Mouse (Mus musculus): ENCODE measurements around the gene Depdc5.
"Not testable (repeated sequence)": the region's sequence is repeated elsewhere in the genome, so short reads cannot be mapped to it uniquely, and the experiment has no call there.

Depdc5 gene

DNA sequence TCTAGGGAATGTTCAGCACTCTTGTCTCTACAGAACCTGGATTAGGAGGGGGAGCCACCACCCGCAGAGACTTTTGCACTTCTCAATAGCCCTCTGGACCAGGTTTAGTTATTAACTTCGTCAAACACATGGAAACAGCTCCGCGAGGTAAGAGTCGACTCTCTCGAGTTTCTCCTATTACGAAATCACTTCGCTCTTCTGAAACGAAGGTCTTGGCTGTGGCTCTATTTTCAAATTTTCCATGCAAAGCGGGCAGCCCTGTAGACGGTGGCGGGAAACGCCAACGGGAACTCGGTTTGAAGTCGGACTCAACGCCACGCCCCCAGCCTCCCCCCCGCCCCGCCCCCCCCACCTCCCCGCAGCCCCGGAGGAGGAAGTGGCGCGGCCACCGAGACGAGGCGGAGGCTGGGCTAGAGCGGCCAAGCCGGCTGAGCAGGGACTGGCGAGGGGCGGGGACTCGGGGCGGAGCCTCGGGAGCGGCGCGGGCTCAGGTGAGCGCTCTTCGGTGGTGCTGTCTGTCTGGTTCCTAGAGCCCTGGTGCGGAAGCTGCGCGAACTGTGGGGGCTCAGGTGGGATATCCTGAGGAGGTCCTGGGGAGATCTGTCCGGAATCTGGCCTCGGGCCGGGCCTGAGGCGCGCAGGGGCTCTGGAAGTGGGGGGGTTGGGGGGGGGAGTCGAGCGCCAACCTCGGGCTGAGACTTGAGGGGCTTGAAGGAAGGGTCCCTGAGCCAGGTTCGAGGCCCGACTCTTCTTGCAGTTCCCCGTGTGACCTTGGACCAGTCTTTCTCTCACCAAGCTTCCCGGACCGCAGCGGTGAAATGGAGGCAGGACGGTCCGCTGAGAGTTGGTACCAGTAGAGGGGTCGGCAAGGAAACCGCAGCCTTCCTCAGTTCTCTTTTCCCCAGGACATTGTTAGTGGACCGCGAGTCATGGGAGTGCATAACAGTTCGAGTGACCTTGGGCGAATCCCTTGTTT is at the start of gene Depdc5:
Gene Depdc5 (plus strand): TSS at position 449 of the 976 bp plus-strand sequence.
- DNase-seq (ENCODE audit: low spot score in 2 of 2), result peak; percentile 94 to 97

DNA sequence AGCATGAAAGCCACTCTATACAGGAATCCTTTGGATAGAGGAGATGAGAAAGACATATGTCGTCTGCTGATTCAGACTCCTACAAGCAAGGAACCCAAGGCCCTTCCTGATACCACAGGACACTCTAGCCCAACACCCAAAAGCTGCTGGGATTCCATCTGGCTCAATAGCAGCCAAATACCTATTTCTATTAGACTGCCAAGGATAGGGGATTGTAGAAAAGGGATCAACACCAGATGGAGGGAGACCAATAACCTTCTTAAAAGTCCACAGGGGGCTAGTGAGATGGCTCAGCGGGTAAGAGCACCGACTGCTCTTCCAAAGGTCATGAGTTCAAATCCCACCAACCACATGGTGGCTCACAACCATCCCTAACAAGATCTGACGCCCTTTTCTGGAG is 48.1 kb upstream of the Depdc5 start:
- DNase-seq (ENCODE audit: low spot score in 2 of 2), result no peak

DNA sequence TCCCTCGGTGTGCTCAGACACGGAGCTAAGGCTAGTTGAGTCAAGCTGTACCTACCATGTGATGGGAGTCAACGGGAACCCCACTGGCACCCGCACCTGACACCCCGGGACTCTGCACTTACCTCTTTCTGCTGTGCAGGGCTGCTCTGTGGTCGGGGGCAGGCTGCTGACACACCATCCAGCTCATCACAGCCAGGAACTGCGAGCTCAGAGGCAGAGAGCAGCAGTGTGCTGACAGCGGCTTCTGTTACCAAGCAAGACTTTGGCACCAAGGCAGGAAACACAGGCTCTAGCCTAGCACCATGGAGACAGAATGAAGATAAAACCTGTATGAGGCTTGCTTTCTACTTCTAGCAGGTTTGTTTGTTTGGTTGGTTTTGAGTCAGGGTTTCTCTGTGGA is 43.0 kb upstream of the Depdc5 start:
- no peak for DNase-seq (ENCODE audit: low spot score in 2 of 2)

DNA sequence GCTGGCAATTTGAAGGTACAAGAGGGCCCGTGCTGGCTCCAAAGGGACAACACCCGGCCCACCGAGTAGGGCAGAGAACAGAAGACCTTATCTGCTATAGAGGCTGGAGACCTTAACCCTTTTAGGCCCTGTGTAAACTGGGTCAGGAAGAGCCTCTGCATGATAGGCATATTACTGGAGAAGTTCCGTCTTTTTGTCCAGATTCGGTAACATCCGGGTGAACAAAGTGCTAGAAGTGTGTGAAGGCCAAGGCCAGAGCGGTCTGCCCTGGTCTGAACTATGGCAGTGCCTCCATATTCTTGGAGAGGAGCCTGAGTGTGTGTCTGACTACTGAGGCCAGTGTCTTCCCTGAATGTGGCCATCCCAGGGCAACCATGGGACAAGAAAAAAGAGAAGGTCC is 36.5 kb upstream of the Depdc5 start, which contains the start of gene Gm20671:
Gene Gm20671 (minus strand): TSS at position 101 of the 400 bp plus-strand sequence.
- DNase-seq (ENCODE audit: low spot score in 2 of 2), result no peak

DNA sequence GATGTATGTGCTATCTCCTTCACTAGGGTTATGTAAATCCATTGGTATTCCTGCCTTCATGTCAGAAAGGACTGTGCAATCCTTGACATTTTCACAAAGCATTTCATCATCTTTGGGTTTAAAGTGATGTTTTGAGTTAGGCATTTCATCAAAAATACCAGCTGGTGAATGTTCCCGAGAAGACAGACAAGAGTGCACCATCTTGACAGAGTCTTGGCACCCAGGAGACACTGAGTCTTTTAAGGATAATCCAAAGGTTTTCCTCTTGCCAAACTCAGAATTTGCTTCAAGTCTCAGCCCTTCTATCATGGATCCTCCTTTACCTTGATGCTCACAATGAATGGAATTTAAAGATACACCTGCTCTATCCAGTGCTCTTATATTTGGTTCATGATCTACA is 34.7 kb upstream of the Depdc5 start:
- not testable (repeated sequence) for DNase-seq (ENCODE audit: low spot score in 2 of 2)

DNA sequence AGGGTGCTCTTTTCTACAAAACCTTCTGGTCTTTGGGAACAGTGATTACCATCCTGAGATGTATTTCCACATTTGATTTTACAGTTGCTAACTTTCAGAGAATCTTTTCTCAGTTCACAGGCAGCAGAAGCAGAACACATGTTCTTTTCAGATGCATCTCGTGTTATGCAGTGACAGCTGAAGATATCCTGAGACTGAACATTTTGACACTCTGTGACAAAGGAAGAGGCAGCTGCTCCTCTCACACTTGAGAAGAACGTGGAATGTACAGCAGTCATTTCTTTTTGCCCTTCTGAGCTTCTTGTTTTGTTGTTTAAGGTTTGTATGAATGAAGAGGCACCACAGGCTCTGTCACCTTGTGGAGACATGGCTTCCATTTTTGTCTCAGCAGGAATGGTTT is 33.4 kb upstream of the Depdc5 start:
- no peak for DNase-seq (ENCODE audit: low spot score in 2 of 2)

DNA sequence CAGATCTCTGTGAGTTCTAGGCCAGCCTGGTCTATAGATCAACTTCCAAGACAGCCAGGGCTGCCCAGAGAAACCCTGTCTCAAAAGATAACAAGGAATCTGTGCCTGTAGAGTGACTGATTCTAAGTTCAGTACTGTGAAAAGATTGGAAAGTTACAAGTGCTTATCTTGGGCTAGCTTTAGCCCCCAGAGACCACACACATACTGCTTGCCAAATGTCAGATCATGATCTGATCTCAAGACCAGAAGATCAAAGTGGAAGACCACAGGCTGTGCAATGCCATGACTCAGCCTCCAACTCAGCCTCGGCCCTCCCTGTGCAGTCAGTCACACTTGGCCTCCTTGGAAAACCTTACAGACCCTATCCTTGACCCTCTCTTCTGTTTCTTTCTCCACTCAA is 29.0 kb upstream of the Depdc5 start:
- DNase-seq (ENCODE audit: low spot score in 2 of 2), result no peak

DNA sequence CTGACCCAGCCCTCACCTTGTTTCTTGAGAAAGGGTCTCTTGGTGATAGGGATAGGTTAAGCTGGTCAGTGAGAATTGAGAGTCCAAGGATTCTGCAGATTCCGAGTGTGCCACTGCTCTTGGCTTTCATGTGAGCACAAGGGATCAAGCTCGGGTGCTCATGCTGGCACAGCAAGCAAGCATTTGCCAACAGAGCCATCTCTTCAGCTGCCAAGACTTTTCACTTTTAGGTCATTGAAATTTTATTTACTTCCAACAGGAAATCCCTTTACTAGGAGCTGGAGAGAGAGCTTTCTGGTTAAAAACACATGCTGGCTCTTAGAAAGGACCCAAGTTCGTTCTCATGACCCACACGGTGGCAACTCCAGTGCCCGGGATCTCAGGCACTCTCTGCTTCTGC is 26.5 kb upstream of the Depdc5 start:
- DNase-seq (ENCODE audit: low spot score in 2 of 2), result no peak

DNA sequence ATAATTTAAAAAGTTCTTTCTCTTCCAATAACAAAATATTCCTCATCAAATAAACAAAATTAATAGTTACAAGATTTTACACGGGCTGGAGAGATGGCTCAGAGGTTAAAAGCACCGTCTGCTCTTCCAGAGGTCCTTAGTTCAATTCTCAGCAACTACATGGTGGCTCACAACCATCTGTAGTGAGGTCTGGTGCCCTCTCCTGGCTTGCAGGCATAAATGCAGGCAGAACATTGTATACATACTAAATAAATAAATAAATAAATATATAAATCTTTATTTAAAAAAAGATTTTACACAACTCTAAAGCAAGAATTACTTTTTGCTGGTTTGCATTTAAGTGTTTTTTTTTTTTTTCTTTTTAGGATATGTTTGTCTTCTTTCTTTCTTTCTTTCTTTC is 23.5 kb upstream of the Depdc5 start:
- no peak for DNase-seq (ENCODE audit: low spot score in 2 of 2)

DNA sequence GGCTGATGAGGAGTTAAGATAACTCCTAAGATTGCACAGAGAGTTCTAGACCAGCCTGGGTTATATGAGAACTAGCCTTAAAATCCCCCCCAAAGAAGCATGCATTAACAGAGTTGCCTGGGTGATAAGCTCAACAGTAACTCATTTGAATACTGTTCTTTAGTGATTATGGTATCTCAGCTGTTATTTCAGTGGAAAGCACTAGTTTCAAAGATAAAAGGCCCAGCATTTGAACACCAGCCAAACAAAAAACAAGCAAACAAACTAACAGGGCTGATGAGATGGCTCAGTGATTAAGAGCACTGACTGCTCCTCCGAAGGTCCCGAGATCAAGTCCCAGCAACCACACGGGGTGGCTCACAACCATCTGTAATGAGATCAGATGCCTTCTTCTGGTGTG is 14.3 kb upstream of the Depdc5 start:
- no peak for DNase-seq (ENCODE audit: low spot score in 2 of 2)

DNA sequence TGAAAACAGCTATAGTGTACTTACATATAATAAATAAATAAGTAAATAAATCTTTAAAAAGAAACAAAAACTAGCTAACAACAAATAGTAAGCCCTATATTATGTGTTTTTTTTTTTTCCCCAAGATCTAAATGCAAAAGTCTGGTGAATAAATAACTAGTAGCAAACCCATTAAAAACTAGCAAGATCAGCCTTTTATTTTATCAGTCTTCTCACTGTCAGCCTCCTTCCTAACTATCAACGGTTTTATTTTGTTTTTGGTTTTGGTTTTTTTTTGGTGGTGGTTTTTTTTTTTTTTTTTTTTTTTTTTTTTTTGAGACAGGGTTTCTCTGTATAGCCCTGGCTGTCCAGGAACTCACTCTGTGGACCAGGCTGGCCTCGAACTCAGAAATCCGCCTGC is 13.9 kb upstream of the Depdc5 start:
- not testable (repeated sequence) for DNase-seq (ENCODE audit: low spot score in 2 of 2)

DNA sequence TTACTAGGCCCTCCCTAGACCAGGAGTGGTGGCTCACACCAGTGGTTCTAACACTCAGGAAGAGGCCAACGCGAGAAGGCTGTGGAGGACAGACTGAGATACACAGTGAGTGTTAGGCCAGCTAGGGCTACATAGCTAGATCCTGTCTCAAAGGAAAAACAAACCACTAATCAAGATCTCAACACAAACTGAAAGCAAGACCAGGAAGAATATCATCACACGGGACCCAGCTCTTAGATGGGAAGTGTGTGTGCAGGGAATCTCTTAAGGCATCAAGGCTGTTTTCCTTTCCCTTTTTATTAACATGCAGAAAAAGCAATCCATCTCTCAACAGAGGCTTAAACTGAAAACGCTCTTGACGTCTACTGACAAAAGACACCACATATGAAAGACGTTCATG is 11.5 kb upstream of the Depdc5 start:
- no peak for DNase-seq (ENCODE audit: low spot score in 2 of 2)

DNA sequence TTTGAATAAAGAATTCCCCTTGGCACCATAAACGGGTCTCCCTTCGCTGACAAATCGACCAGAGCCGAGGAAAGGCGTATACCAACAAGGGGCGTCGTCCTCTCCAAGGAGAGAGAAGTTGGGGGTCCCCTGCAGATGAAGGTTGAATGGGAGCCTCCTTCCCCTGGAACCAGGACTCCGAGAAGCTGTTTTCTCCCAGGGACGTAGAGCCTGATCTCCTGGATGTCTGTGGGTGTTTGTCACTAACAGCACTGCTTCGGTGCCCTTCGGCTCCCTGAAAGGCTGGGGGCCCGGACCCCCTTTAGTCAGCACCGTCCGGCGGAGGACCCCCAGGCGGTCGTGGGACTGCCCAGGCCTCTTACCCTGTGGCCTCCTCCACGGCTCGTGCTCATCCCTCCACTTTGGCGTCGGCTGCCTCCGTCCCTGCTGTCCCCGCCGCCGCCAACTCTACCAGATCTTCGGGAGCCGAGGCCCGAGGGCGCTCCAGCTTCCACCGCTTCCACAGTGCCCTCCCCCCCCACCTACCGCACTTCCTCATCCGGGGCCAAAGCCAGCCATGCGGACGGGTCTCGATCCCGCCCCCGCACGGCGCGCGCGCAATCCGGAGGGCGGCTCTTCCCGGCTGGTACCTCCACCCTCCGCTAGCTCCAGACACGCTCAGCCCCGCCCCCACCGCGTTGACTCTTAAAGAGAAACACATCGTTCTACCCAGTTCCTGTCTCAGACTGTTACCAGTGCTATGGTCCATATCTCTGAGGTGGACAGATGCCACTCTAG is 9.6 kb upstream of the Depdc5 start, which contains the start of gene Prr14l:
Gene Prr14l (minus strand): TSS at position 526 of the 777 bp plus-strand sequence.
- peak; percentile 98 to 100 for DNase-seq (ENCODE audit: low spot score in 2 of 2)

DNA sequence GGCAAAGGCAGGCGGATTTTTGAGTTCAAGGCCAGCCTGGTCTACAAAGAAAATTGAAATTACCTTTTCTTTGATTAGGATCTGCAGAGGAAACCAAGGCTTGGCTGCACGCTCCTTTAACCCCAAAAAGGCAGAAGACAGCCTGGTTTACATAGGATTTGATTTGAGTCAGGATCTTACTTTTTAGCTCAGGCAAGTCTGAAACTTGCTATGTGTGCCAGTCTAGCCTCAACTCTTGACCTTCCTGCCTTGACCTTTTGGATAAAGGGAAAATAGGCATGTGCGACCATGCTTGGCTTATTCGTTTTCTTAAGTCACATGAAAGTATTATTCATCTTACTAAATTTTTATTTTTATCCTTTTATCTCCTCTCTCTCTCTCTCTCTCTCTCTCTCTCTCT is 8.7 kb upstream of the Depdc5 start:
- no peak for DNase-seq (ENCODE audit: low spot score in 2 of 2)

DNA sequence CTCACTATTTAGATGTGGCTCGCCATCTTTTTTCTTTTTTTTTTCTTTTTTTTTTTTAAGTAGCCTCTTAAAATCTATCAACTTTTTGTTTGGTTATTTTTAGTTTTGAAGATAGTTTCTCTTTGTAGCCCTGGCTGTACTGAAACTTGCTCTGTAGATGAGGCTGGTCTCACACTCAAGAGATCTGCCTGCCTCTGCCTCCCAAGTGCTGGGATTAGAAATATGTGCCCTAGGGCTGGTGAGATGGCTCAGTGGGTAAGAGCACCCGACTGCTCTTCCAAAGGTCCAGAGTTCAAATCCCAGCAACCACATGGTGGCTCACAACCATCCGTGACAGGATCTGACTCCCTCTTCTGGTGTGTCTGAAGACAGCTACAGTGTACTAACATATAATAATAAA is 8.2 kb upstream of the Depdc5 start:
- DNase-seq (ENCODE audit: low spot score in 2 of 2), result not testable (repeated sequence)

DNA sequence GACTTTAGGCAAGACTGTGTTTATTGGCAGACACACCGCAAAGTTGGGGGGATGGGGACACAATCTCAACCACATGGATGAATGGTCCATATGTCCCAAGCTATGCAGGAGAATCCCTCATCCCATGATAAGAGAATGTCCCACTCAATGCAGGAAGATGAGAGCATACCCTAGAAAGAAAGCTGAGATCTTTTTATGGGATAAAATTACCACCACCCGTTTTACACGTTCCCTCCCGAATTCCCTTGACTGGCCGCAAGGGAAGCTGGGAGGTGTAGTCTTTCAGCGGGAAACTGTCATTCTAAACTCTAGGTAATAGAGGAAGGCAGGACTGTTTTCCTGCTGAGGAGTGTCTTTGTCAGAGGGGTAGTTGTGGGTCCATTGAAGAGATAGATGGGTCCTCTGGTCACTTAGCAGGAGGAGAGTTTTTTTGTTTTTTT is 5.7 kb upstream of the Depdc5 start:
- DNase-seq (ENCODE audit: low spot score in 2 of 2), result peak; percentile 16 to 33

DNA sequence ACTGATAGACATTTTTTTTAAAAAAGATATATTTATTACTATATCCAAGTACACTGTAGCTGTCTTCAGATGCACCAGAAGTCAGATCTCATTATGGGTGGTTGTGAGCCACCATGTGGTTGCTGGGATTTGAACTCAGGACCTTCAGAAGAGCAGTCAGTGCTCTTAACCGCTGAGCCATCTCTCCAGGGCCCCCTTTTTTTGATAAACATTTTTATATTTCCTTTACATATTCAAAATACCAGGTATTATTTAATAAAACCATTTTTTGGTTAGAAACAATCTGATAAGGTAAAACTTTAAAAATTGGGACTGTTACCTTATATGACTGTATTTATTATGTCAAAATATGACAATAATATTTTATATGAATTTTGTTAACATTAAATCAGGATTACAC is 2.4 kb upstream of the Depdc5 start:
- no peak for DNase-seq (ENCODE audit: low spot score in 2 of 2)

DNA sequence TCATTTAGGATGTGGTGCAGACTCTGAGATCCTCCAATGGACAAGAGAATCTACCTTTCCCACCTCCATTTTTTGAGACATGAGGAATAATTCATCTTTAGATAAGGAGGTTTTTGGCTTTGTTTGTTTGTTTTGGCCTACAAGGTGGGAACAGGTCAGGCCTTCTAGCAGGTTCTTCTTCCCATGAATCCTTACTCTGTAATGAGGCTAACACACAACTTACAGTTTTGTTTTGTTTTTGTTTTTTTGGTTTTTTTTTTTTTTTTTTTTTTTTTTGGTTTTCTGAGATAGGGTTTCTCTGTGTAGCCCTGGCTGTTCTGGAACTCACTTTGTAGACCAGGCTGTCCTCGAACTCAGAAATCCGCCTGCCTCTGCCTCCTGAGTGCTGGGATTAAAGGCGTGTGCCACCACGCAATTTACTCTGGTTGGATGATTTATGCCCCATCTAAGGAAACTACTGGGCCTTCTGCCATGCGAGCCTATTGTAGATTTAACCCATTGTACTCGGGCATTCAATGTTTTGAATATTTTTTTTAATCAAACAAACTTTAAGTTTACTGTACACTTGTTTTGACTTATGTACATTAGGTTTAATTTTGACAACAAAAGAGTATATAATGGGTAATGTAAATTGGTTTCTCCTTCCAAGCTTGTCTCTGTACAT is 900 bp upstream of the Depdc5 start:
- DNase-seq (ENCODE audit: low spot score in 2 of 2), result no peak

DNA sequence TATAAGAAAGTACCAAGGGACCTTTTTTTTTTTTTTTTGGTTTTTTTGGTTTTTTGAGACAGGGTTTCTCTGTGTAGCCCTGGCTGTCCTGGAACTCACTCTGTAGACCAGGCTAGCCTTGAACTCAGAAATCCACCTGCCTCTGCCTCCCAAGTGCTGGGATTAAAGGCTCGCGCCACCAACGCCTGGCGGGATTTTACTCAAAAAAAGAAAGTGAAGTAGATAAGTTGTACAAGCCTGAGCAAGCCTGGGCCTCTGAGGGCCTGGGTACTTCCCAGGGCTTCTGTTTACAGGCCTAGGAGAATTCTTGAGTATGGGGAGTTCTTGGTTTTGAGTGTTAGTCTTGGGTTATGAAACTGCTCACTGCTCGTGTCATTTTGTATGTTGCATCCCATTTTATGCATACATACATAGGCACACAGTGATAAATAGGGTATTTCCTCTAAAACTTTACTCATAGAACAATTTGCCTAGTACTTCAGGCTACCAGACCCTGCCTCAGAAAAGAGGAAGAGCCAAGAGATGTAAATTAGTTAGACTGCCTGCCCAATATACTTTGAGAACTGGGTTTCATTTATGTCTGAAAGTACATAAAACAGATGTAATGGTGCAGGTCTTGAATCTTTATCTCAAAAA is 6.0 kb downstream of the Depdc5 start:
- no peak for DNase-seq (ENCODE audit: low spot score in 2 of 2)

DNA sequence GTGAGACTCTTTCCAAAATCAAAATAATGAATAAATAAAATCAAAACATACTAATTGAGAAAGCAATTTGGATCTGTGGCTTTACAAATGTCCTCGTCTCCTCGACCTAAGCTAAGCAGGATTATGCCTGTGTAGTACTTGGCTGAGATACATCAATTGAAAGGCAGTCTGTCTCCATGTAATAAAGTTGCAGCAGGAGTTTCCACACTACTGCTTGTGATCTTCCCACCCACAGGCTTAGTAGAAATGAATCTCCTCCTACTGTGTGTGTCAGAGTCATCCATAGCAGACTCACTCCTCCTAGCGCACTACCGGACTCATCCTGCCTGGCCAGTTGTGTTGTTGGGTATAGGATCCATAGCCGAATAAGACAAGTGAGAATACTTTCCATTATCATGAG is 8.8 kb downstream of the Depdc5 start:
- no peak for DNase-seq (ENCODE audit: low spot score in 2 of 2)

DNA sequence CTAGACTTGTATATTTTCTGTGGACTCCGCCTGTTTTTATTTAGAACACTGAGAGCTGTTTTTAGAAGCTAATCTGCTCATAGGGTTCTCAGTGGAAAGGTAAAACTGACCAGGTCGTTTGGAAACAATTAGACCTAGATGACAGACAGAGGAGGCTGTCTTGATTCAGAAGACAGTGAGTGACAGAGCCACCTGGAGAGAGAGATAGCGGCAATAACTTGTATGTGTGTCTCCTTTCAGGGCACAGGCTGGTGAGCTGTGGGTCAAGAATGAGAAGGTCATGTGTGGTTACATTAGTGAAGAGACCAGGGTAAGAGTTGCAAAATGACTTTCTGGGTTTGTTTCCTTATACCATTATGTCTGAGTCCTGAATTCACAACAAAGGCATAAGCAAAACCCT is 23.2 kb downstream of the Depdc5 start:
- DNase-seq (ENCODE audit: low spot score in 2 of 2), result no peak

DNA sequence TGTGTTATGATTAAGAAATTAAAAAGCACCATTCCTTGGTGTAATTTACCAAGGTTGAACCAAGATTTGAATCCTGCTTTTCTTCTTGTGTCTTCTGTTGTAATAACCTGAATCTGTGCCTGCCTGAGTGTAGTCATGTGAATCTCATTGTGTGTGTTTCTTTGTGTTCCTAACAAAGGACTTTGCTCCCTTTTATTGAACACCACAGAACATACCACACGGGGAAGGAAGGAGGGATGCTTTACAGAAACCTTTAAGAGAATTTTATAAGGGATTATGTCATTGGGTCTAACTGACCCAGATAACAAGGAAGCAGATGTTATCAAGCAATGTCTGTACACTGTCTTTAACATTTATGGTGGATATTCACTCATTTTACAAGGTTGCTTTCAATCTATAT is 44.0 kb downstream of the Depdc5 start:
- DNase-seq (ENCODE audit: low spot score in 2 of 2), result no peak

Data from thymus, postnatal 10 days (tissue).